Mouse (Mus musculus) neural tube, embryonic 10.5 days (tissue): ENCODE data around the gene Rnf38.

Experiments
- DNase-seq: peaks from one replicate; pipeline ENCODE4 v3.0.0-alpha.2; 2017; ENCODE audit warnings: low spot score; ENCODE audit errors: extremely low spot score

Rnf38 gene

DNA sequence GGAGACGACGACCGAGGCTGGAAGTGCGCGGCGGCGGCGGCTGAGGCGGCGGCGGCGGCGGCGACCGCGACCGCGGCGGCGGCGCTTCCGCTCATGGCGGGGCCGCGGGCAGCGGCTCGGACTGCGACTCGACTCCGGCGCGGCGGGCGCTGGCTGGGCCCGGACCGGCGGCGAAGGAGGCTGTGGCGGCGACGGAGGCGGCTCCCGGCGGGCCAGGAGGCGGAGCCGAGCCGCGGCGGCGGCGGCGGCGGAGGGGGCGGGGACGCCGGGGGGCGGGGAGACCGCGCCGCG is at the start of gene Rnf38:
Gene Rnf38 (minus strand): TSS at position 77 of the 291 bp plus-strand sequence.
- no peak for DNase-seq

DNA sequence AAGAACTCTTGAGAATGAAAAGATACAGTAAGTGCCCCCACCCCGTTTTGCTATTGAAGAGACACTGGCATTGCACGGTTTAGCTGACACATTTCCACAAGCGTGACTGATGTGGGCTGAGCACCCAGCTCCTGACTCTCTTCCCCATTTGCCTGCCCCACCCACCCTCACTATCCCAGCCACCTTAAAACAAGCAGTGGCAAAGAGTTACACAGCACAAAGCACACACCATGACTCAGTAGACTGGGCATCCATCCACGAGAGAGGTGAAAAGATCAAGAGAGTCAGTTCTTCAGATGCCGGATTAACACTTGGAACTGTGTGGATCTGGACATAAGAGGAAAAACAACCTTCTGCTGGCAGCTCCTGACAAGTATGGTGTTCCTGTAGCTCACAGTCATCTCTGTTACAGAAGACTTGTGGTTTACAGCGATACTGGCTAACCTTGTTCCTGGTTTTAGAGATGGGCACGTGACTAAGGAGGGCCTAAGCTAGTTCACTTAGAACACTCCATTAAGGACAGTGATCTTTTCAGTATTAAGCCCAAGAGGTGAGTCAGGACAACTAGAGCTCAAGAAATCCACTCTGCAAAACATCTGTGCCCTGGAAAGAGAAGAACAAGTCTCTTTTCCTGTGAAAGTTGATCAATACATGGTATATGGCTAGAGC is 48.1 kb upstream of the Rnf38 start:
- DNase-seq = no peak

DNA sequence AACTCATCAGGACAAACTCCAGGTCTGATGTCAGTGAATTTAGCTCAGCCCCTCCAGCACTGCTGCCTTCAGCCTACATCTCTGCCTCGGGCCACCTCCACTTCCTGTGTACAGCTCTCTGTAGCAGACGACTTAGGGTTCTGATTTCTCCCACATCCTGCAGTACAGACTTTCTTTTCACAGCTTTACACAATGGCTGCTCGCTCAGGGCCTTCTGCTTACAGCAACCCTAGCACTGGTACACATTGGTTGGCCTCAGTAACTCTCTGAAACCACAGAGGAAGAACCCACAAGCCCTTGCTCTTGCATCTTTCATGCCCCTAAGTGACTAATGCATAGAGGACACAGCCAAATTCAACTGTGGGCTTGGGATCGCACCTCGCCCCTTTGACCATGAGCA is 37.5 kb upstream of the Rnf38 start:
- DNase-seq = no peak

DNA sequence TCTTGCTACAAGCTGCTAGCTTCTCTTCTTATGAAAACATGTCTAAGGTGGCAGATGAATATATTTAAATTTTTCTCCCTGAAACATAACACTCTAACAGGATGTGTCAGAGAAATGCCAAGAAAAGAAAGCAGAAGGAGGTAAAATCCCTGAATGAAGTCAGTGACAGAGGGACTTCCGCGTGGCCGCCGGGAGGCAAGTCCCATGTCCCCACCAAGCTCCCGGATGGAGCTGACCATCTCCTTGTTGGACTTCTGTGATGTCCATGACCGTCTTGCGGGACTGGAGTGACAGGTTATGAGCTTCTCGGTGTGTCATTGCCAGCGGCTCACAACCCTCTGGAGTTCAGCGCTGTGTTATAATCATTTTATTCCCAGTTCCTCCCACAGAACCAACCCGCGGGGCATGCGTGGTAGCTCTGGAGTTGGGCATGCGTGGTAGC is 35.8 kb upstream of the Rnf38 start:
- DNase-seq = no peak

DNA sequence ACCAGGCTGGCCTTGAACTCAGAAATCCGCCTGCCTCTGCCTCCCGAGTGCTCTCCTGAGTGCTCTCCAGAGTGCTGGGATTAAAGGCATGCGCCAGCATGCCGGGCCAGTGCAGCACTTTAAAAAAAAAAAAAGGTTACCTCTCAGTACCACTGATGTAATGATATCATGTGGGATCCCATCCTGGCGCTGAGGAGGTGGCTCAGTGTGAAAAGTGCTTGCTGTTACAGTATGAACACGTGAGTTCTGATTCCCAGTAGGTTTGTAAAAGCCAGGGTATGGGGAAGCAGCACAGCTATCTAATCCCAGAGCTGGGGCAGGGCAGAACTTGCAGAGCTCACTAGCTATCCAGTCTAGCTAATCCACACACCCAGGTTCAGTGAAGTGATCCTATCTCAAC is 33.8 kb upstream of the Rnf38 start:
- no peak for DNase-seq

DNA sequence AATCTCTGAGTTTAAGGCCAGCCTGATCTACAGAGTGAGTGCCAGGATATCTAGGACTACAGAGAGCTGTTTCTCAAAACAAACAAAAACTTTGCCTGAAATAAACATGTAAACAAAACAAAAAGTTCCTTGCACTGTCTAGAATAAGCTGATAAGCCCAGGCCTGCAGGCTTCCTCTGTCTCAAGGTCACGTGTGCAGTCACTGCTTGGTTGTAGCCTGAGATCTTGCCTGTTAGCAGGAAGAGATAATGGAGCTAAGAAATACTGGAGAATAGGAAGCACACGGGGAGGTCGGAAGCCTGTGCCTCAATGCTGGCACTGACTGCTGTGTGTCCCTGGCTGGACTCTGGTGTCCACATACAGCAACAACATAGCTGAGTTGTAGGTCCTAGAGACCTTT is 31.9 kb upstream of the Rnf38 start:
- DNase-seq = no peak

DNA sequence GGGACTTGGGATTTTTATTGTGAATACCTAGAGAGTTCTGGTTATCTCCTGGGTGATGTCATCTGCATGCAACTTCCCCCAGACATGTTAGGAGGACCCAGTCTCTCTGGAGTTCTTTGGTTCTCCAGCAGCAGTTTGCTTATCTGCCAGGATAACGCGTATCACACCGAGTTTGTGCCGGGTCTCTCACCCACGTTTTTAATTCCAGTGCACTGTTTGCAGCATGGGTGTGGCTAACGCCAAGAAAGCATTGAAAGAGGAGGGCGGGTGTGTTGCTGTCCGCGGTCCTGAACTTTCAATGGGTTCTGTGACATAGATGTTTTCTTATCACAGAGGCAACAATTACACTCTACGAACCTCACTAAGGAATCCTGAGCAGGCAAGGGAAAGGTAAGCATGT is 26.7 kb upstream of the Rnf38 start:
- DNase-seq = peak; percentile 52

DNA sequence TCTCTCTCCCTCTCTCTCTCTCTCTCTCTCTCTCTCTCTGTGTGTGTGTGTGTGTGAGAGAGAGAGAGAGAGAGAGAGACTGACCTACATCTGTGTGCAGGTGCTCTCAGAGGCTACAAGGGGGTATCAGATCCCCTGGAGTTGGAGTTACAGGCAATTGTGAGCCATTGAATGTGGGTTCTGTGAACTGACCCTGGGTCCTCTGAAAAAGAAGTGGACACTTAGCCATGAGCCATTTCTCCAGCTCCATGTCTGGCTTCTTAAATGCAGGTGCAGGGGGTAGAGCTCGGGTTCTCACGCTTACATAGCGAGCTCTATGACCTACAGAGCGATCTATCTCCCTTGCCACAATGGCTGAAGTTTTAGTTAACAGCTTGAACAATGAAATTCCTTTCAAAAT is 25.5 kb upstream of the Rnf38 start:
- no peak for DNase-seq

DNA sequence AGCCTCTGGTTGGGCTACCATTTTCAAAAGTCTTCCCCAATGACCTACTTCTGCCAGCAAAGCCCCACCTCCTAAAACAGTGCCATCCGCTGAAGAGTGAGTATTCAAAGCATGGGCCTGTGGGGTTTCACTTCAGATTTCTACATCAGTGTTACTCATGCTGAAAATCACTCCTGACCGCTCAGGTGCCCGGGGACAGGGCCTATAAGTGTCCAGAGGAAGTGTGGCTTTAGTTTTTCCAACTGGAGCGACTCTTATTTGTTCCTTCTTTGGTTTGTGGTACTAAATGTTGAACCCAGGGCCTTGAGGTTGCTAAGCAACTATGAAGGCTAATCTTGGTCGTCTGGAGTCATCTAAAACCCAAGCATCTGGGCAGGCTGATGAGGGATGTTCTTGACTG is 21.0 kb upstream of the Rnf38 start:
- no peak for DNase-seq

DNA sequence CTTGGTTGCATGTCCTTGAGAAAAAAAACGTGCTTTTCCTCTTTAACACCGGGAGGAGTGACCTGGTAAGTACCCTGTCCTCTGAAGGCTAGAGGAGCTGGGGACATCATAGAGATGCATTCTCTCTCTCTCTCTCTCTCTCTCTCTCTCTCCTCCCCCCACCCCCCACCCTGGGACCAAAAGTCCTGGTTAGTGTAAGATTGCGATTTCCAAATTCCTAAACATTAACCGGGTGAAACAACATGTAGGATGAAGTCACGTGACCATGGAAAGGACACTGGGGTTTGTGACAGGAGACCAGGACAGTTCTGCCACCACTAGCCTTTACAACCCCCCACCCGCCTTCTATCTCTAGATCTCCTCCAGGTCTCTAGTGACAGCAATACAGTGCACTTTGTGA is 19.6 kb upstream of the Rnf38 start:
- no peak for DNase-seq

DNA sequence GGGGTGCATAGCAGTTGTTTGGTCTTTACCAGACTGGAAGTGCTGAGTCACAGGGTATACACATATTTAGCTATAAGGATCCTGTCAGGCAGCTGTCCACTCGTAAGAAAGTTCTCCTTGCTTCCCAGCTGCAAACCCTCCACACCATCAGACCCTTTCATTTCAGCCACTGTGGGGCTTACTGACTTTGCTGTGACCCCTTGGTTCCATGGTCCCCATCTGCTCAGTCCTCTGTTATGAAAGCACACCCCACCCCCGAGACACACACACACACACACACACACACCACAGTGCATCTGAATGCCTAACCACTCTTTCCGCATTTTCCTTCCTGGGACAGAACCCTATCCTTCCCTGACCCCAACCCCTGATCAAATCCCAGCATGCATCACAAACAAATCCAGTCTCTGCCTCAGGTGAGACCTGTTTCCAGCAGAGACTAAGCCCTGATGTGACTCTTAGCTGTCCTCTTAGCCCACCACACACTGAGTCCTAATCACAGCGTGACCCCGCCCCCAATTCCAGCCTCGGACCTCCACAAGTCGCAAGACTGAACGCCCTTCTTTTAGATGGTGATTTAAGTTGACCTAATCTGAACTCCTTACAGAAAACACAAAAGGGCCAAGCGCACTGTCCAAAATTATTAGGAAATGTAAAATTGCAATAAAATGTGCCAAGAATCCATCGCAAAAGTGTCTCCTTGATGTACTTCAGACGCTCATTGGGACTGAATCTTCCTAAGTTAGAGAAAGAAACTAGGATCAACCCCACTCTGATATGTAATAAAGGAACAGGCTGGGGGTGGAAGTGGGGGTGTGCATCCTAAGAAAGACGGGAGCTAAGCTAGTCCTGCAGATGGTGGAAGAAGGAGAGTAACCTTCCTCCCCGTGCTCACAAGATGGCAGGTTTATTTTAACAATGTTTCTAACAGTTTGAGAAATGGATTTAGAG is 18.7 kb upstream of the Rnf38 start:
- DNase-seq = no peak

DNA sequence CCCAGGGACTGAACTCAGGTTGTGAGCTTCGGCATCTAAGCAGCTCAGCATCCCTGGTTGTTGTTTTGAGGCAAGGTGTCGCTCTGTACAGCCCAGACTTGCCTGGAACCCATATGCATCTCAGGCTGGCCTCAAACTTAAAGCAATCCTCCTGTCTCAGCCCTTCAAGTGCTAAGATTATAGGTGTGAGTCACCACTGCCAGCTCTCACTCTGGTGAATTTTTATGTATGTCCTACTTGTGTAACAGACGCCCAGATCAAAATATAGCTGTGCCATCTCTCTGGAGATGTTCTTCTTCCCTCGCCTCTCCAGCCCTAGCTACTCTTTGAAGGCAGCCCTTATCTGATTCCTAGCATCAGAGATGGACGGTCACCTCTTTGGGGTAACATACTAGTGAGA is 17.9 kb upstream of the Rnf38 start:
- DNase-seq = no peak

DNA sequence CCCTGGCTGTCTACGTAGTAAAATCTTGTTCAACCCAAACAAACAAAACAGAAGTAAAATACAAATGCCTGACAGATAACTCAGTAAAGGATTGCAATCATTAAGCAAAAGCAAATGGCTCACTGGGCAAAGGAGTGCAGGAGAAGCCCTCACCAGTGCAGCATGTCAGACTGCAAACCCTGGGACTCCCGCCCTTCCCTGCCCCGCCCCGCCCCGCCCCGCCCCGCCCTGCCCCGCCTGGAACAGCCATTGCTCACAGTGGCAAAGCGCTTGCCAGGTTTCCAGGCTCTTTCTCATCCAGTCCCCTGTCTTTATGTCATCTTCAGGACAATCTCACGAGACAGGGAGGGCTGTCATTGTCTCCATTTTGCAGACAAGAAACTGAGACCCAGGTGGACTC is 16.1 kb upstream of the Rnf38 start:
- DNase-seq = peak; percentile 37

DNA sequence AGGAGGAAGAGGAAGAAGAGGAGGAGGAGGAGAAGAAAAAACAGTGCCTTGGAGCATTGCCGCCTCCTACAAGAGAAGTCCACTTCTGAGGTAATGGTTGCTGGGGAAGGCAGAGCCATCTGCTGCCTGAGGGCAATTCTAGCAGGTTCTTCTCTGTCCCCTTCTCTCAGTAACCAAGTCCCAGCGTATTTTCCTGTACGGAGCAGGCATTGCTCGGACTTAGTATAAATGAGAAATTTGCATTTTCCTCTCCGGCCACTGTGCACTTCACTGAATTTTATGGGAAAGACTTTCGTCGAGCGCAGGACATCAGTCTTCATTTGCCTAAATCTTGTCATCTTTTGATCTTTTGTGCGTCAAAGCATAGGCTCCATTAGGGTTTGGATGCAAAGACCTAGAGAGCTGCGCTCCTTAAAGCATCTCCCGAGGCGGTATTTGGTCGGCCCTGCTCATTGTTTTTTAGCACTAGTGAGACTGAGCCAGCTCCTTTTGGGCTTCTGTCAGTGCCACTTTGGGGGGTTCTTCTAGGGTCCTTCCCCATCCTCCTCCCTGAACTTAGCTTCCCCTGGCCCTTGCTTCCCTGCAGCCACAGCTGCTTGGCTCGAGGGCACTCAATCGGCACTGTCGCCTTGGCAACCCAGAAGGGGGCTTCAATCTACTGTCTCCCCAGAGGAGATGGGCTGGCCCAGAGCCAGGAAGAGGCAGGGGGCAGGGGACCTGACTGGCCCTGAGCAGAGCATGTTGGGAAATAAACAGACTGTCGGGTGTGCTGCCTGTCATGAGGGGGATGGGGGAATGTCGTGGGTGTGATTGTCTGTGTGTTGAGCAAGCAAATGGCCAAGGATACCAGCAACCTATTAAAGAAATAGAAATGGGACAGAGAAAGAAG is 13.7 kb upstream of the Rnf38 start:
- peak; percentile 74 for DNase-seq

DNA sequence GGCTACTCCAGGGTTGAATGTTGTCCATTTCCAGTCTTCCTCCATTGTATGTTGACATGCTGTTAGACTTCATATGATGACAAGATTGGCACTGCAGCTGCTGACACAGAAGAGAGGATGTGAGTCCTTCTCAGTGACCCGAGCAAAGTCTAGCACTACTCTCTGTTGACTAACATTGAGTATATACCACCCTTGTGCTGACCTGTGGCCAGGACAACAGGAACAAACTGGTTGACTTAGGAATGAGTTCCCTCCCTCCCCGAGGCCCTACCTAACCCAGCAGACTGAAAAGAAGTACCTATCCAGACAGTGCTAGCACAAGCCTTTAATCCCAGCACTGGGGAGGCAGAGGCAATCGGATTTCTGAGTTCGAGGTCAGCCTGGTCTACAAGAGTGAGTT is 12.7 kb upstream of the Rnf38 start:
- DNase-seq = no peak

DNA sequence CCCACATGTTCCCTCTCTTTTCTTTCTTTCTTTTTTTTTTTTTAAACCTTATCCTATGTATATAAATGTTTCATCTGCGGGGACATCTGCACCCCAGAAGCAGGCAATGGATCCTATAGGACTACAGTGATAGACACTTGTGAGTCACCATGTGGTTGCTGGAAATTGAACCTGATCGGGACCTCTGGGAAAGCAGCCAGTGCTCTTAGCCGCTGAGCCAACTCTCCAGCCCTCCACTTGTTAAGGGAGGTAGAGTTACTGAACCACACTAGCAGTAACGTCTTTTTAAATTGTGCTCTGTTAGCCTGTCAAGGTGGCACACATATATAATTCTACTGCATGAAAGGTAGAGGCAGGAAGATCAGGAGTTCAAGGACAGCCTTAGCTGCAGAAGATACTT is 8.0 kb upstream of the Rnf38 start:
- DNase-seq = no peak

DNA sequence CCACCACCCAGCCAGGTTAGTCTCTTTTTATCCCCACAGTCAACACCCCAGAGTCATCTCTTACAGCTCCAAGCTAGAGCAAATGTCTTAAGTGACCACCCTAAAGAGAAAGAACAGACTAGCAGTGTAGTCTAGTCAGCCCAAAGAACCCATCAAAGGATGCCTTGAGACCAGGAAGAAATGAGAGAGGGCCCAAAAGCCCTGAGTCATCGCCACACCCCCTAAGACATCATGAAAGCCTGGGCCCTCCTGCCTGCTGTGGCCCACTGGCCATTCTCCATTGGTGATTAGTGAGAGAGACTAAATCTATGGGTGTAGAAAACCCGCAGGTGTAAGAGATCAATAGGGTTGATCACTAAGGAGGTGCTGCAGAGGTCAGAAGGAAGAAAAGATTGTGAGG is 2.4 kb upstream of the Rnf38 start:
- DNase-seq = no peak

DNA sequence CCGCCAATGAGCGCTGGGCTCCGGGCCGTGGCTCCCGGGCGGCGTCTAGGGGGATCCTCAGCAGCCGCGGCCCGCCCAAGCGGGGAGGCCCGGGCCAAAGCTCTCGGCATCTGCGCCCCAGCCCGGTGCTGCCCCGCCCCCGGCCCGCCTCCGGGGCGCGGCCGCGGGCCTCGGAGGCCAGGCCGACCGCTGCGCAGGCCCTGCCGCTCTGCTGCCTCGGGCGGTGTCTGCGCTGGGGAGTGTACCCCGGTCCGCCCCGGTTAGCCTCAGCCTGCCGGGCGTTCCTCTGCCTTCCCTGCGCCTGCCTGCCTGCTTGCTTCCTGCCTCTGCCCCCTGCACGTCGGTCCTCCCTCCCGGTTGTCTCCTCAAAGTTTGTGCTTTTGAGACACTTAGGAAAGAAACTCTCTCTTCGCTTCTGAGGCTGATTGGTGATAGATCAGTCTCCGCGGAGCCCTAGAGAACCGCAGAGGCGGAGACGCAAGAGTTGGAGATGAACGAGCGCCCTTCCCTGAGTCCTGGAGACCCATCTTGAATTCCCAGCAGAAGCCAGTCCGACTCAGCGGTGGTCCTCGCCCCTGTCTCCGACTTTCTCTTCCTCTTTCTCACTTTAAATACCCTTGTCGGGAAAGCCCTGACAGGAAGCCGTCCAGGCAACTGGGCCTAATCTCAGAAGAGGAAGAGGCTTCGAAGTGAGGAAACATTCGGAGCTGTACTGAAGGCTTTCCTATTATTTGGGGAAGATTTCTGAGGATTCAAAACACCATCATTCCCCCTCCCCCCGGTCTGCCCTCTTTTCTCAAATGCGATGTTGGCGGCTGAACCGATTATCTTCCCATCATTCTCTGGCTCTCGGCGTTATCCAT is 646 bp upstream of the Rnf38 start:
- DNase-seq = peak; percentile 85

DNA sequence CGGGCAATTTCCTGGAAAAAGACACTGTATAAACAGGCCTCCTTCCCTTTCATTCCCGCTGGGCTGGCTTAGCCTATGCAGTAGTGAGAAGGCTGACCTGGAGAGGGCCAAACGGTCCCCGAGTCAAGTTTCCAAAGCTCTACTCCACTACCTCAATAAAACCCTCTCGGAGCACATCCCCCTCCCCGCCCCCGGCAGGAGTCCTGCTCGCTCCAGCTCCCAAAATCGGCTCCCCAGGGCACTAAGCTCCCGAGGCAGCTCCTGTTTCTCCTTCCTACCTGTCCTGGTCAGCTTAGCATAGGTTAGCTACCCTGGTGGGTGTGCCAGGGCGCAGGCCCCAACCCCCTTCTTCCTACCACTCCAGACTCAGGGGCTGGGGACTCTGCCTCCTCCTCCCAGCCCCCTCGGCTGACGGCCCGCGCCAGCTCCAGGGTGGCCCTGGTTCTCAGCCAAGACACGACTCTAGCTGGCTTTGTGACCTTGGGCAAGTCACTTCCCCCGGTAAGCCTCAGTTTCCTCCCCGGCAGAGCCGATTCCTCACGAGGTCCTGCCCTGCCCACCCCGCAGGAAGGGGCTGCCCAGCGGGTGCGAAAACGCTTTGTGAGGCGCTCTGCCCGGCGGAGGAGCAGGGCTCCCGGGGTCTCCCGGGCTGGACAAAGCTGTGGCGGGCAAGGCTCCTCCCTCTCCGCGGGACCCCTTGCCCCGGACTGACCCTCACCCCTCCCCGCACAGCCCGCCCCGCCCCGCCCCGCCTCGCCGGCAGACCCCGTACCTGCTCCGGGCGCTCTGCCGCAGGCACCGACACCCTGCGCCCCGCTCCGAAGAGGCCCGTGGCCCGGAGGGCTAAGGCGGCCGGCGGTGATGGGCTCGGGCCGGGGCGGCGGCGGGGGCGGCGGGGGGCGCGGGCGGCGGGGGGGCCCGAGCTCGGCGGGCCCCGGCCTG is 547 bp downstream of the Rnf38 start:
- DNase-seq = peak; percentile 79

DNA sequence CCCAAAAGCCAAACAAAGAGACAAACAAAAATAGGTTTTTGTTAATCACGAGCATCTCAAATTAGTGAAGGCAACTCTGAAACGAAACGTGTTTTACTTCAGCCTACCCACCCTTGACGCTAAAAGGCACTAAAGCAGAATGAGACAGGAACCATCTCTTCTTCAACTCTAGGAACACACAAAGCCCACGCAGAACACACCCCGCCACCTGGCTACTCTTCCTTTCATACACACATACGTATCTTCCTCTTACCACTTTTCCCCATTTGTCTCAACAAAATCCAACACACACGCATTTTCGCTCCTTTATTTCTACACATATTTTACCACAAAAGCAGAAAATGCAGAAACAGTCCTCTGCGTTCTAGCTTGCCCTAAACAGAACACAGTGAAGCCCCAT is 8.5 kb downstream of the Rnf38 start:
- no peak for DNase-seq
